Mouse (Mus musculus): ENCODE data around the gene Gsto1.

The Gsto1 gene

GRCm38 (mm10) chr19:47857957-47858942 is 3.5 kb downstream of the Gsto1 start:
- peak in 1 of 2 experiments; percentile 19 for DNase-seq

DNA sequence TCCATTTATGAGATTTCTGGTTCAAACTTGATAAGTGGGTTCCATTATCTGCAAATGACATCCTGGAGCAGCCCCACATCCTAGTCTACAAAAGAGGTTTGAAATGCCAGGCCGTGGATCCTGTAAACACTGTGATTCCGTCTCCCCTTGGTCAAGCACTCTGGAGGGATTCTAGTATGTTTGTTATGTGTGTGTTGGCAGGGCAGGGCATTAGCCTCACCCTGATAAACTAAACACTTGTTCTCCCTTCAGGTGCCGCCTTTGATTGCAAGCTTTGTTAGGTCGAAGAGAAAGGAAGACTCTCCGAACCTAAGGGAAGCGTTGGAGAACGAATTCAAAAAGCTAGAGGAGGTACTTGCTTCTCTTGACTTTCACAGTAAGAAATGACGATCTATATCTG is 4.4 kb downstream of the Gsto1 start:
- no peak for DNase-seq

GRCm38 (mm10) chr19:47862581-47862980 is 7.8 kb downstream of the Gsto1 start:
- no peak for DNase-seq

DNA sequence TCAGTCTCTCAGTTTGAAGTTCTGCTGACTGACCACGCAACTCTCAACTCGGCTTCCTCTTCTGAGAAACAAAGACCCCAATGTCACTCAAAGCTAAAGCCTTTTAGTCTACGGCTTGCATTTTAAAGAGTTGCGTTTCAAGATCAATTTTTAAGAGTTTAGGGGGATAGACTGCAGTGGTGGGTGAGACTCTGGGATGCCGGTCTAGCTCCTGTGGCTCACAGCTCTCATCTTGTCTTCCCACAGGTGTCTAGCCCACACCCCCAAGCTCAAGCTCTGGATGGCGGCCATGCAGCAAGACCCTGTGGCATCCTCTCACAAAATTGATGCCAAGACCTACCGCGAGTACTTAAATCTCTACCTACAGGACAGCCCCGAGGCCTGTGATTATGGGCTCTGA is 9.3 kb downstream of the Gsto1 start:
- no peak for DNase-seq

DNA sequence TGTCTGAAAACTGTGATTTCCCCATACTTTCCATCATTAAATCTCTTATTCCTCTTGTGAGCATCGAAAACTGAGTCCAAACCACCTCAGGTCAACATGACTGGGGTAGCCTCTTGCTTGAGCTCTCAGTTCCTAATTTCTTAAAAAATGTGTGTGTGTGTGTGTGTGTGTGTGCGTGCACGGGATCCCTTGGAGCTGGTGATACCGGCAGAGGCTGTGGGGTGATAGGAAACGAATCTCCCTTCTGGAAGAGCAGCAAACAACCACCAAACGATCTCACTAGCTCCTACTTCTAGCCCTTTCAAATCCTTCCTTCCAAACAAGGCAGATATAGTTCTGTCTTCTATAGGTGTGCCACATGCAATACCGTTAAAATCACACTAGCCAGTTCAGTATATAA is 10.0 kb downstream of the Gsto1 start:
- no peak for DNase-seq

DNA sequence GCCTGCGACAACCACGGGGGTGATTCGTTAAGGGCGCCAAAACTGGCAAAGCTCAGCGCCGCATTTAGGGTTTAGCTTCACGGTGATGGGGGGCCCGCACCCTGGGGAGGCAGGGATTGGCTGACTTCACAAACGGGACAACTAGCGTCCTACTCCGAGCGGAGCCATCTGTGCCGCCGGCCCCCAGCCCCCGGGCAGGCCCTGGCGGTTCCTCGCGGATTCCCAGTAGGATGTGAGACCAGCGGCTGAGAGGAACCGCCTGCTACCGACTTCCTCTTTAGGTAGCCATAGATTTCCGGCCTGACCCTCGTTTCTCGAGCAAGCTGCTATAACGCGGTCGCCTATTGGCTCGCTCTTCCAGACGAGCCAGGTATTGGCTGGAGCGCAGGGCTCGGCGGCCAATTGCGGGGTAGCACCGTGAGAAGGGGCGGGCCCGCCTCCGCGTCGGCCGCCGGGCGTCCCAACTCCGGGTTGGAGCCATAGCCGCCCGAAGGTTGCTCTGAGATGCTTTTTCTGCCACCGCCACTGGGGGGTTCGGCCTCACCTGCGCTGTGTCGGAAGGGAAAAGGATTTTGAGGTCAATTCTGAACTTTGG is 10.7 kb downstream of the Gsto1 start, which contains the start of gene Gsto2:
TSS of gene Gsto2 (plus strand) at position 182 of the 595 bp plus-strand sequence.
- DNase-seq, result peak; percentile 96 to 97

GRCm38 (mm10) chr19:47867628-47868175 is 12.9 kb downstream of the Gsto1 start:
- no peak for DNase-seq

DNA sequence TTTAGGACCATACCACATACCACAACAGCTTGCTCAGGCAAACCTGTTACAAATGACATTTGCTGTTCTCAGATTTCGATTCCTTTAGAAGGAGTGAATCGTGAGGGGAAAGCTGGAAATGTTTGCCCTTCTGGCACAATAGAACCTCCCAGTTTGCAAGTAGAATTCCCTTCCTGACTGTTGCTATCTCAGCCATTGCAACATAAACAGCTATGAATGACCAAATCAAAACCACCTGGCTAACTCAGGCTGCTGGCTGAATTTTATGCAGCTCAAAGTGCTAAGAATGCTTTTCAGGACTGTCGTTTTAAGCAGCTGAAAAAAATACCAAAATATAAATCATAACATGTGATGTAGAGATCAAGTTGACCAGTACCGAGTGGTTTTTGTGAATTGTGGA is 14.2 kb downstream of the Gsto1 start:
- DNase-seq, result no peak

DNA sequence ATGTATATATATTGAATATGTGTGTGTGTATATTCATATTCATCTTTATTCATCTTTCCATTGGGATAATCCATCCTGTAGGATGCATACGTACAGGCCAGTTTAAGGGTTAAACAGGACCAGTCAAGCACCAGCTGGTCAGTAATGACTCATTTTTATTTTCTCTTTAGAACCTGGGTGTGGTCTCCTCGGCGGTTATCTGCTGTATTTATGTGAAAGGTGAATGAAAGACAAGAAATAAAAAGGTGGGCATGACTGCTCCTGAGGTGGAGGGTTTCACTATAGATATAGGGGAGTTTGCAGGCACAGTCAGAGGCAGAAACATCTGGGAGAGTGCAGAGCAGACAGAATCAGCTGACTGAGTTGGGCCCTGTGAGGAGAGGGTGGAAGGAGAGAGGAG is 14.7 kb downstream of the Gsto1 start:
- DNase-seq, result no peak

- no peak for DNase-seq
Measured at GRCm38 (mm10) chr19:47870102-47870666, 15.4 kb downstream of the Gsto1 start.

- DNase-seq, result peak; percentile 20 to 58
Measured at GRCm38 (mm10) chr19:47871515-47871914, 16.7 kb downstream of the Gsto1 start.

DNA sequence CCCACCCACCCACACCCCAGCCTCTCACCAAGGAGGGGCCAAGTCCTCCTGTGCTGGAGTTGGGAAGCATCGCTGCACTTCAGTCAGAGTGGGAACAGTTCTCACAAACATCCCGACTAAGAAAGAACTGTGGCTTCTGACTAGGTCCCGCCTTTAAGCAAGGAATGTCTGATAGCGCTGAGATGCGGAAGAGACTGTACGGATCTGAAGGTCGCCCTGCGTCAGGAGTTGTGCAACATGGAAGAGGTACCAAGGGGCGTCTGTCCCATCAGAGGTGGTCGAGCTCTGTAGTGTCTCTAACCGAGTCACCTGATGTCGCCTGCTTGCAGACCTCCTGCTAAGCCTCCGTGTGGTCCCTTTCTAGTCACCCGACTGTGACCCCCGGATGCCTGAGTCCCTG is 21.5 kb downstream of the Gsto1 start:
- no peak for DNase-seq

- no peak for DNase-seq
Measured at GRCm38 (mm10) chr19:47881538-47881937, 26.8 kb downstream of the Gsto1 start.

- peak; percentile 90 to 93 for DNase-seq
Measured at GRCm38 (mm10) chr19:47882151-47882881, 27.5 kb downstream of the Gsto1 start.

GRCm38 (mm10) chr19:47882882-47883254 is 28.1 kb downstream of the Gsto1 start:
- DNase-seq, result no peak

GRCm38 (mm10) chr19:47884296-47885085 is 29.7 kb downstream of the Gsto1 start:
- DNase-seq, result no peak

DNA sequence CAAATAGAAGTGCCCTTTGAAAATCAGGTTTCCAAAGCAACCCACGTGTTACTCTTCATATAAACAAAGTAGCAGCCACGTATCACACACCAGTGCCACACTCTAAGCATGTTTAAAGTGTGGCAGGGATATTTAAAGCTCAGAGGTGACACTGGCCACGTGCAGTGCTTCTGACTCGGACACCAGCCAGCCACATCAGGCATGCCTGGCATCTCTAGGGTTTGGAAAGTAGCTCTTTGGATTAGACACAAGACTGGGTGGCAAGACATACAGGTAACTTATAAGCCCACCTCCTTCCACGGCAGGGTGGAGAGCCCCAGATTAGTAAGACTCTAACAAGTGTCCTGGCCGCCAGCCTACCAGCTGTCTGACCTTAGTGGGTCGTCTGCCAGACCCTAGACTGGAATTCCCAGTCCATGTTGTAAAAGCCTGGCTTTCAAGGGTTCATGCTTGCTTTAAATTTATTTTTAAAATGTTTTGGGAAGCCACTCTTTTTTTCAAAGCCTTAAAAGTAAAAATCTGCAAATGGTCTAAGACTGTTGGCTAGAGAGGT is 30.5 kb downstream of the Gsto1 start:
- DNase-seq, result no peak

DNA sequence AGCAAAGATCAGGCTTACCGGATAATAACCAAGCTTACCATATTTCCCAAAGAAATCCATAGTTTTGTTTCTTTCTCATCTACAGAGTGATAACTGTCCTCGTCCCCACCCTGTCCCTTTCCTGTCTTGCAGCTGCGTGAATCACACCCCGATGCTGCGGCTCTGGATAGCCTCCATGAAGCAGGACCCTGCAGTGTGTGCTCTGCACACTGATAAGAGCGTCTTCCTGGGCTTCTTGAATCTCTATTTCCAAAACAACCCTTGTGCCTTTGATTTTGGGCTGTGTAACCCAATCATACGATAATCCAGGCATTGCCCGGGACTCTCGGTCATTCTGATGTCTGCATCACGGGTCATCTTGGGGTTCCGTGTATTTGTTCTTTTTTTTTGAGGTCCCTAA is 31.1 kb downstream of the Gsto1 start:
- no peak for DNase-seq

DNA sequence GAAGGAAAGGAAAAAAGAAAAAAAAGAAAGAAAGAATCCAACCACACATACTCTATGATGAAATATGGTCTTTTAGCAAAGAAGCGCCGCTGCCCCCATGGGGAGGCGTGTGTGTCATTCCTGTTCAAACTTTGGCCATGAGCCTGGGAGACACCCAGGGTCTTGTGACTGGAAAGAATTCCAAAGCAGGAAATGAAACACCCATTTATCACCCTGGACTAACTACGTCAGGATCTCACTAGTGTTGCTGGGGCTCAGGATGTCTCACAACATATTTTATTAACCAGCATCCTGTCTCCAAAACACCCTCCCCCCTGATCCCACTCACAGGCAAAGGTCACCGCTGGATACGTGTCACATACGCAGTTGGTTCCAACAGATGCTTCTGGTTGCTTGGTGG is 31.8 kb downstream of the Gsto1 start:
- DNase-seq, result no peak

- DNase-seq, result peak; percentile 45 to 50
Measured at GRCm38 (mm10) chr19:47887417-47887816, 32.6 kb downstream of the Gsto1 start.

DNA sequence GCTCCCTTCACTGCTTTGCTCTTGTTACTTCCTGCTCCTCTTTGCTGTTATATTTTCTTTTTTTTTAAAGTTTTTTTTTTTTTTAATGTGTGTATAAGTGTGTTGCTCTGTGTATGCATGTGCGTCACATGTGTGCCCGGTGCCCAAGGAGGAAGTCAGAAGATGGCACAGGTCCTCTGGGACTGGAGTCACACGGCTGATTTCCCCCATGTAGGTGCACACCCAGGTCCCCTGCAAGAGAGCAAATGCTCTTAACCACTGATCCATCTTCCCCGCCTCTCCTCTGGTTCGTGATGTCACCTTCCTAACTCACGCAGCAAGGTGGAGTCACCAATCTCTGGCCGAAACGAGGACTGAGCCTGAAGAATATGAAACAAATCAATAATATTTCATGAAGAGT is 33.3 kb downstream of the Gsto1 start:
- DNase-seq, result no peak

Data from cerebellum, postnatal 14 days (tissue).